Mouse (Mus musculus) adrenal gland, adult (tissue): ENCODE data around the gene Msln.

ENCODE experiments used
- DNase-seq, 2 experiments: peaks; one replicate each; pipeline ENCODE4 v3.0.0; 2022 to 2023; ENCODE audit warnings: low spot score in 1 of 2; ENCODE audit not compliant: inconsistent age in 2 of 2

Msln gene

DNA sequence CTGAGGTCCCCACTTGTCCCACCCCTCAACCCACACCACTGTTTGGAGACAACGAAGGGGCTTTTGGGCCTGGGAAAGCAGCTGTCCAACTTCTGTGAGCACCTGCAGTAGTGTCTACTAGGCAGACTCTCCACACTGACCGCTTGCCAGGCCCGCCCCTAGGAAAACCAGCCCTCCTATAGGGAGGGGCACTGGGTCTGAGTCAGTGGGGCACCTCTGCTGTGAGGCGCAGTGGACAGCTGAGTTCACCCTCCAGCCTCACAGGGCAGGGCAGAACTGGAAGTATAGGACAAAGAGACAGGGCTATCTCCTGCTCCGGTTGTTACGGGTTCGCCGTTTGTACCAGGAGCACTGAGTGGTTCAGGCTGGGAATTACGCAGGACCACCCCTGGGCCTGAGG lies at the start of gene Msln:
Gene Msln (minus strand): TSS at position 138 of the 400 bp plus-strand sequence.
- no peak for DNase-seq

DNA sequence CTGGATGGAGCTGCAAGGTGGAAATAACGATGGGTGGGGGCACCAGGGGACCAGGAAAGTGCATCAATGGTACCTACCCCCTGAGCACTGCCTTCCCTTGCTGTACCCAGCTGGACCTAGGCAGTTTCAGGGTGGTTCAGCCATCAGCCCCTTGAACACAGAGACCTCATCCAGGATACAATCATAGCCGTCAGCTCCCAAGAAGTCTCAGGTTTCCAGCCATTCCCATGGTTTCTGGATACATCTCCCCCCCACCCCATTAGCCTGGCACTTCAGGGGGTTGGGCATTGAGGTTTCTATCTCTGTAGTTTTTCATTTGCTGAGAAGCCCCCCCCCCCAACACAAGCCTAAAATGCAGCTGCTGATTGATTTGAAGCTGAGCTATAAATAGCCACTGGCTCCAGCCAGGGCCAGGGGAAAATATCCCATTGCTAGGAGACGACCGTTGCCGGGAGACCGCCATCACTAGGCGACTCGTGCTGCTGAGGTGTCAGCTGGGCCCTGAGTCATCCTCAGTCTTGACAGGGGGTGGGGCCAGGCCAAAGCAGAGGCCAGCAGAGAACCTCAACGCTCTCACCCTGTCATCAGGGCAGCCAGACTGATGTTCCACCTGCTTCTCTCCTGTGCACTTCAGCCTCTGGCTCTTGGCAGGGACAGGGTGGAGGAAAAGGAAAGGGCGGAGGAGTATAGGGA lies 48.8 kb upstream of the Msln start:
- DNase-seq = peak; percentile 87 to 93

- peak; percentile 70 to 91 for DNase-seq
Measured at GRCm38 (mm10) chr17:25801029-25801428, 46.9 kb upstream of the Msln start.

DNA sequence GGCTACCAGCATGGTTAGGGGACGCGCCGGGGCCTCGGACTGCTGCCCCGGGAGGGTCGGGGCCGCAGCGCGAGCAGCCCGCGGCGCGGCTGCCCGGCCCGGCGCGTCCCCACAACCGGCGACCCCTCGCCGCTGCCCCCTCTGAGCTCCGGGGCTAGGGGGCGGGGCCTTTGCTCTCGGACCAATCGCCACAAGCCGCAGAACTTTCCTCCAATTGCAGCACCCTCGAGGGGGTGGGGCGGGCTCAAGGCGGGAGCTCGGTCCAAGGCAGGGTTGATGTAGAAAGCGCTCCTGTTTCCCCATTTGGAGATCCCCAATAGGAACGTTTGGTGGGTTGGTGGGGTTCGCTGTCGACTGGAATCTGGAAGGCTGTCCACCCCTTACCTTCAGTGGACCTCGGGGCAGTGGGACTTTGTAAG lies 42.8 kb upstream of the Msln start, which contains the start of gene Metrn:
Gene Metrn (minus strand): TSS at position 186 of the 419 bp plus-strand sequence.
- DNase-seq = peak; percentile 90 to 95

GRCm38 (mm10) chr17:25796211-25796771 lies 42.1 kb upstream of the Msln start:
- peak; percentile 59 to 79 for DNase-seq

- DNase-seq = peak; percentile 52 to 60
Measured at GRCm38 (mm10) chr17:25795609-25796092, 41.5 kb upstream of the Msln start, which contains the start of gene AC134908.4. AC134908.4 (minus strand) TSS chr17:25795659.

- DNase-seq = no peak
Measured at GRCm38 (mm10) chr17:25794998-25795397, 40.8 kb upstream of the Msln start.

DNA sequence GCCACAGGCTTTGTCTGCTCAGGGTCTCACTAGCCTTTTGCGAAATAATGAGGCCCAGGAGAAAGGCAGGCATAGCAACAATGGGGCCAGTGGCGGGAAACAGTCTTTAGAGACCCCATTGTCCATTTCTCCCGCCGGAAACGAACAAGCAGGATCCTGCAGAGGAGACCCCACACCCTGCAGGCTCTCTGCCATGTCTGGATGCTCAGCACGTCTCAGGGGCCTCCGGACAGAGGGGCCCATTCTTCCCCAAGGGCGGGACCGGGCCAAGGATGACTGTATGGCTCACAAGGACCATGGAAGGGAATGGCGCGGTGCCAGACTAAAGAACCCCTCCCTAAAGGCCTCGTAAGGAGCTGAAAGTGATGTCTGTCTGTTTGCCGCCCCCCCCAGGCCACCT lies 40.0 kb upstream of the Msln start:
- DNase-seq = no peak

- peak in 1 of 2 experiments; percentile 81 for DNase-seq
Measured at GRCm38 (mm10) chr17:25792615-25793014, 38.4 kb upstream of the Msln start, which contains the start of gene Fam173a. Fam173a (minus strand) TSS chr17:25792901.

DNA sequence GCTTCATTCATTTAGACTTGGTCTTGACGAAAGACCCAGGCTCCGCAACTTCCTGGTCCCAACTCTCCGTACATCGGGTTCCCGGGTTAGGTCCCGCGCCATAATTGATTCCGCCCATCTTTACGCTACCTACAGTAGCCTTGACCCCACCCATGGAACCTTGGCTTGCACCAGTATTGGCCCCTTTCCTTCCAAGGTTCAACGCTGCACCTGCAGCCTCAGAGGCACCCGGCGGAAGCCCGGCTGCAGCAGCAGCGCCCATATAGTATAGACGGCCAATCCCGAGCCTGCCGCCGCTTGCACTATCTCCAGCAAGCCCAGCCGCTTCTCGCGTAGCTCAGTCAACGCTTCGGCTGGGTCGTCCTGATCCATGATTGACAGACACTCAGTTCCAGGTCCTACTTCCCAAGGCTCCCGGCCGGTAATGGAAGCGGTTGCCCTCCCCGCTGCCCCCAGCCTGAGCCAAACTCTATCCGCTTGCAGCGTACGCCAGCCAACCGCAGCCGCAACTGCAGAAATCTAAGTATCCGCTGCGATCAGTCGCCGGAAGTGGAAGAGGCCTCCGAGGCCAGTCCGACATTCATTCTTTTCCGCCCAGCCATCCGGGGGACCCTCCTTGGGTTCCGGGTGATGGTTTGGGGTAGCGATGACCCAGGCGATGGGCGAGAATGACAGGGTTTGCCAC lies 37.8 kb upstream of the Msln start:
- peak; percentile 87 to 96 for DNase-seq

DNA sequence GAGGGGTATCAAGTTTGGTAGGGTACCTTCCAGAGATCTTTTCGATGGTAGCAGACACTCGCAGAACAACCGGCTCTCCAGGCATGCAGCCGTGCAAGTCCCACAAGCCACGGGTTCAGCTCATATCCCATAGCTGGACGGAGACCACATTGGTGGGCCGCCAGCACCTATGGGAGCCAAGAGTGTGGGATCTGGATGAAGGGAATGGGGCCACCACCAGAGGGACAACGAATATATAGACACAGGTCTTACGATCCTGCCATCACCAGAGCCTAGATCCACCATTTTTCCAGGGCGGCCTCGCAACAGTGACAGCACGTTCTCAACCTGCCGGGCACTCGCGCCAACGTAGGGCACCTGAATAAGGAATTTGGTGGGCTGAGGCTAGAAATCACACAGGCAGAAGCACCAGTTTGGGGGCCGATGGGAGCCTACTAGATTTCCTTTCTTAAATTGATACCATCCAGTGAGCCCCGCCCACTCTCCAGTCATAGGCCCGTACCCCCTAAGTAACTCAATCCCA lies 37.2 kb upstream of the Msln start:
- peak in 1 of 2 experiments; percentile 16 for DNase-seq

- DNase-seq = peak in 1 of 2 experiments; percentile 25
Measured at GRCm38 (mm10) chr17:25786781-25787504, 32.8 kb upstream of the Msln start.

GRCm38 (mm10) chr17:25786280-25786679 lies 32.1 kb upstream of the Msln start, which contains the start of gene Ccdc78:
Ccdc78 (plus strand) TSS chr17:25786580.
- DNase-seq = no peak

DNA sequence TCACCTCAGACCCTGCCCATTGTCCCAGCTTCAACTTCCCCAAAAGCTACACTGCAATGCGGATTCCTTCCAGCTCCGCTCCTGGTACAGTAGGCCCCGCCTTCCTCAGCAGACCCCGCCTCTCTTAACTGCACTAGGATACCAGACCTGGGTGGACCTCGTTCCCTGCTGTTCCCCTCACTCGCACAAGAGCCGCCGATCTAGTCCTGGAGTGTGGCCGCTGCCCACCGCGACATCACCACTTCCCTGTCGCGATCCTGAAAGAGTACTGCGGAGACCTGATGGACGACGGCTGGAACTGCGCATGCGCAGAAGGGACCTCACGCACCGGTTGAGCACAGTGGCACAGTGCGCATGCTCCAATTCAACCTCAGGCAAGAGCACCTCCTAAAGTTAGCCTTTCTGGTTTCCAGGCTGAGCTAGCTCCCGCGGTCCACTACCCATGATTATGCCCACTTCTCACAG lies 31.1 kb upstream of the Msln start, which contains the start of gene Haghl:
Gene Haghl (minus strand): TSS at position 393 of the 465 bp plus-strand sequence.
- DNase-seq = peak; percentile 97 to 100

DNA sequence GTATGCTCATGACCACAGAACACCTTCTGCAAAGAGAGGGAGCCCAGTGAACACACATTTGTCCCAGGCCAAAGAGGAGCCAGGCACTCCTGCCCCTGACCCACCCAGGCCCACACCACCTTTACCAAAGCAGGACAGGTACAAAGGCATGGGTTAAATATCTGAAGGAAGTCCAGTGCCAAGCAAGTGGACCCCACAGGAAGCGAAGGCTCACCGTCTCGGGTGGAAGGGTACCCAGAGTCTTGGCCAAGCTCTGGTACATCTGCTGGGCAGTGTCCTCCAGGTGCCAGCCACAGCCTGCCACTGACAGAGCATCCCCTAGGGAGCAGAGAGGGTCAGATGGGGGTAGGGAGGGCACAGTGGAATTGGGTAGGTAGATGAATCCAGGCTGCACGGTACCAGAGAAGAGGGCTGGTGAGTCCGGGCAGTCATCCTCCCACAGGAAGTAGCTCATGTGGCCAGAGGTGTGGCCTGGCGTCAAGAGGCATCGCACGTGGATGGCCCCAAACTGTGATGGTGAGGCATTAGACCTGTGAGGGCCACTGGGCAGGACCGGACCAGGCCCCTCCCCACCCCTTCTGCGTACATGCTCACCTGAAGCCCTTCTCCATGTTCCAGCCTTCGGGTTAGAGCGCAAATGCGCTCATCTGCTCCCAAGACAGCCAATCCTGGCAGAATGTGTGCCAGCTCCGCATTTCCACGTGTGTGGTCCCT lies 29.8 kb upstream of the Msln start:
- peak in 1 of 2 experiments; percentile 53 for DNase-seq

DNA sequence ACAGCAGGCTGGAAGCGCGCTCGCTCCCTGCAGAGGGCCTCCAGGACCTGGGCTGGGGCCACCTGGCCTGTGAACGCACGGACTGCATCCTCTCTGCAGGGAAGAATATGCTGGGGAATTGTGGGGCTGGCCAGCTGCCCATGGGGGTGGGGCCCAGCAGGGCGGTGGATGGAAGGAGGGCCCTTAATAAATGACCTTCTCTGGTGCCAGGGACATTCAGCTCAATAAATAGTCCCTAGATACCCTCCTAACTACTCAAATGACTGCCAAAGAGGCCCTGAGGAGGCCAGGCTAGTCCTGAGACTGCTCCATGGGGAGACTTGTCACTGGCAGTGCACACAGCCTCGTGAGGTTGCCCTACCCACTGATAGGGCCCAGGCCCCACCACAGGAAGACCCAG lies 28.9 kb upstream of the Msln start:
- DNase-seq = peak; percentile 67 to 88

GRCm38 (mm10) chr17:25781339-25781738 lies 27.2 kb upstream of the Msln start:
- no peak for DNase-seq

DNA sequence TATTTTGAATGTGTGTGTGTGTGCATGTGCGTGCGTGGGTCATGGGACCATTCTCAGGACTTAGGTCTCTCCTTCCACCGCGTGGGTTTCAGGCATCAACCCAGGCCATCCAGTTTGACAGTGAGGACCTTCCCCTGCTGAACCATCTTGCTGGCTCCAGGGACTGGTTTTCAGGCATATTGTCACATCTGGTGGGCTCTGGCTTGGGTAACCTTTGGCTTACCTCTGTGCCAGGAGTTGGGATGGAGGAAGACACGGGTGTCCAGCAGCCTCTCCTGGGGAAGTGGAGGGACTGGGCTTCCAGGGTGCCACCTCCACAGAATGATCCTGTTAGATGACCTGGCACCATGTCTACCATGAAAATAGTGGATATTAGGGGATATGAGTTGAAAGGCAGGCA lies 23.8 kb upstream of the Msln start:
- peak in 1 of 2 experiments; percentile 29 for DNase-seq

GRCm38 (mm10) chr17:25775318-25776062 lies 21.3 kb upstream of the Msln start:
- DNase-seq = no peak
